Mouse (Mus musculus) lung, embryonic 14.5 days (tissue): ENCODE results near the gene Orm2. TPM values are rescaled to one million over a fixed set of nuclear protein-coding genes. Genes with fewer than 3 reads are reported as not detected.

ENCODE experiments used
- ATAC-seq: fragments of 200-750 bp; cut with Nextera tagmentation; 2 replicates; pipeline ENCODE4 v1.8.0; 2017; ENCODE audit warnings: mild to moderate bottlenecking, moderate TSS enrichment, moderate library complexity; ENCODE audit not compliant: insufficient read depth
- DNase-seq: peaks from one replicate; pipeline ENCODE4 v3.0.0-alpha.2; 2015
- H3K27ac ChIP-seq: fragments of 300-500 bp; sonication (generic); 2 replicates; pipeline ENCODE4 v1.5.1; 2014; ENCODE audit warnings: low read depth, mild to moderate bottlenecking, moderate library complexity
- H3K27me3 ChIP-seq: fragments of 300-500 bp; sonication (generic); 2 replicates; pipeline ENCODE4 v1.6.1; 2014; ENCODE audit warnings: low read length, control low read depth; ENCODE audit not compliant: insufficient read depth
- H3K36me3 ChIP-seq: fragments of 300-500 bp; sonication (generic); 2 replicates; pipeline ENCODE4 v1.6.1; 2014; ENCODE audit warnings: control low read depth; ENCODE audit not compliant: insufficient read depth
- H3K4me1 ChIP-seq: fragments of 300-500 bp; sonication (generic); 2 replicates; pipeline ENCODE4 v1.6.1; 2014; ENCODE audit warnings: antibody characterized with exemption, control low read depth; ENCODE audit not compliant: insufficient read depth
- H3K4me2 ChIP-seq: fragments of 300-500 bp; sonication (generic); 2 replicates; pipeline ENCODE4 v1.6.1; 2014; ENCODE audit warnings: mild to moderate bottlenecking
- H3K4me3 ChIP-seq: fragments of 300-500 bp; sonication (generic); 2 replicates; pipeline ENCODE4 v1.5.1; 2014; ENCODE audit warnings: low read depth, low read length
- H3K9ac ChIP-seq: fragments of 300-500 bp; sonication (generic); 2 replicates; pipeline ENCODE4 v1.6.1; 2014
- H3K9me3 ChIP-seq: fragments of 300-500 bp; sonication (generic); 2 replicates; pipeline ENCODE4 v1.6.1; 2016; ENCODE audit warnings: low read depth, low read length, control low read depth
- CTCF ChIP-seq: IDR thresholded peaks from 2 replicates; pipeline ENCODE4 v1.5.1; 2016; ENCODE audit warnings: antibody characterized with exemption, low read depth
- WGBS: fragments of 180-500 bp; shearing (Covaris S2); extraction: QIAGEN DNeasy Blood & Tissue Kit; methylation state at CpG from one replicate; pipeline ENCODE4 v1.1.7; 2014; 5-methylcytosine and 5-hydroxymethylcytosine counted together
- polyA plus RNA-seq: library from polyadenylated mRNA; unstranded; fragments of >200 nt; fragmentation: Nextera tagmentation; extraction: Ambion mirVana; gene quantifications from 2 replicates; pipeline ENCODE4 v1.2.1, GENCODE M21; 2014

The Orm2 gene
- polyA plus RNA-seq, 1 experiment from 2014 or later = not detected

DNA sequence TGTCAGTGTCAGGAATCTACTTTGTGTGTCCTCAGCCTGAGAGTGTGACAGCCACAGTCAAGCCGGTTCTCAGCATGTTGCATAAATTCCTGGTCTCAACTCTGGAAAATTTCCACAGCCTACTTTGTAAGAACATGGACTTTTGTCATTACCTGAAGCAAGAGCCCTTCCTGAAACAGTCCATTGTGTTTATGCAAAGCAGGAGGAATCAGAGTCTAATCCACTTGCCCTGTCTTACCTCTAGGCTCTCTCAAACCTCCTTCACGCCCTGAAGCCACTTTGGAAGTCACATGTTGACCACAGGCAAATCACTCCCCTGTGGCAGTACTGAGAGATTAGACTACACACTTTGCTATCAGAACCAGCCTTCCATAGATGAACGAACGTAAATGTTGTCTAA is 19.8 kb upstream of the Orm2 start:
- Histone ChIP-seq H3K9ac (no peak overlapping the region), H3K36me3 (no peaks in the 10 kb centered on the region), H3K9me3 (no peaks in the 10 kb centered on the region), H3K27ac (no peak overlapping the region), H3K27me3 (no peaks in the 10 kb centered on the region), H3K4me1 (no peaks in the 10 kb centered on the region), H3K4me3 (no peak overlapping the region), H3K4me2 (no peak overlapping the region)
- DNase-seq (no peak), ATAC-seq (no peak)
- TF ChIP-seq CTCF = no peak
- WGBS = 53% methylated on average over 4 of the region's 4 CpGs

DNA sequence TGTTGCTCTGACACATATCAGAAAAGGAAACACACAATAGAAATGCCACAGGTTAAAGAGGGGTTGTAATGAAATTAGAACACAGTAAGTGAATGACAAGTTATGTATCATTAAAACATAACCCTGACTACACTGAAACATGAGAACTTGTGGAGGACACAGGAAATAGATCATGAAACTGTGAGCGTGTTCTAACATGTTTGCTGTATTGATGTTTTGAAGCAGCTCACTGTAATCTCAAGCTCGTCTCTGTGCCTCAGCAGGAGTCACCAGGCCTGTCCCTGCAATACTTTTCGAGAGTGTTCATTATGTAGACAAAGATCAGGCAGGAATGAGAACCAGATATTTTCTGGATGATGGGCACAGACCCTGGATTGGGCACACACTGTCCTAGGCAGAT is 18.6 kb upstream of the Orm2 start:
- Histone ChIP-seq H3K4me2 (no peak overlapping the region), H3K4me3 (no peak overlapping the region), H3K27ac (no peak overlapping the region), H3K9ac (no peak overlapping the region), H3K36me3 (no peaks in the 10 kb centered on the region), H3K4me1 (no peaks in the 10 kb centered on the region), H3K9me3 (no peaks in the 10 kb centered on the region), H3K27me3 (no peaks in the 10 kb centered on the region)
- ATAC-seq = no peak
- WGBS = 46% methylated on average over 3 of the region's 3 CpGs
- TF ChIP-seq CTCF = no peak
- no peak for DNase-seq

DNA sequence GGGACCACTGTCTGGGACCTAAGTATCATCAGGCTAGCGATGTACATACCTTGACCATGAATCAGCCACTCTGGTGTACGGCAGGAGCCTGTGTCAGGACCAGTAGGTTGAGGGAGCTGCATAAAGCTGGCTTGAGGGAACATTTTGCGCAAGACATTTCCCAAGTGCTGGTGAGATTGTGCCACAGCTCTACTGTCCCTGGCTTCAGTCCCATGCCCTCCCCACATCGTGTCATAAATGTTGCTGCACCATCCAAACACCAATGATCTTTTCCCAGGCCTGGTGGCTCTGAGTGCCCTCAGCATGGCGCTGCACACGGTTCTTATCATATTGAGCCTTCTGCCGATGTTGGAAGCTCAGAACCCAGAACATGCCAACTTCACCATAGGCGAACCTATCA is 18.0 kb upstream of the Orm2 start, which contains the start of gene Orm1:
Gene Orm1, plus strand, starts transcription at position 266 of the 400 bp plus-strand sequence.
- Histone ChIP-seq H3K9me3 (no peaks in the 10 kb centered on the region), H3K4me3 (no peak within 1 kb of the TSS), H3K27me3 (no peaks in the 10 kb centered on the region), H3K4me1 (no peaks in the 10 kb centered on the region), H3K27ac (no peak within 1 kb of the TSS), H3K4me2 (no peak within 1 kb of the TSS), H3K9ac (no peak within 1 kb of the TSS), H3K36me3 (no peaks in the 10 kb centered on the region)
- no peak; the same call in 1 of the 2 replicates for ATAC-seq
- no peak for TF ChIP-seq CTCF
- no peak for DNase-seq
- 81% methylated on average over 8 of the region's 8 CpGs for WGBS

DNA sequence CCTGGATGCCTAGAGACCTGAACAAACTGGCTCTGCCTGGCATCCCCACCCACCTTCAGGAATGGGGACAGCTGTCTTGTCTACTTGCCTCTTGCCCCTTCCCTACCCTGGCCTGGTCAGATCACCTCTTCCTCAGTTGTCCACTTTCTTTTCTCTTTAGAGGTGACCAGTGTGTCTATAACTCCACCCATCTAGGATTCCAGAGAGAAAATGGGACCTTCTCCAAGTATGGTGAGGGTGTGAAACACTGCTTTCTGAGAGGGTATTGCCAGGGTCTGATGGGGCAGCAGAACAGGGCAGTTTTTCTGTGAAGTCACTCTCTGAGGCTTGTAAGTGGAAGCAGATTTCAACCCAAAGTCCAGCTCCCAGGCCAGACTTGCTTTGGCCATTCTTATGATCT is 17.0 kb upstream of the Orm2 start:
- Histone ChIP-seq H3K9ac (no peak overlapping the region), H3K4me1 (no peaks in the 10 kb centered on the region), H3K9me3 (no peaks in the 10 kb centered on the region), H3K36me3 (no peaks in the 10 kb centered on the region), H3K4me2 (no peak overlapping the region), H3K27me3 (no peaks in the 10 kb centered on the region), H3K27ac (no peak overlapping the region), H3K4me3 (no peak overlapping the region)
- ATAC-seq (no peak), DNase-seq (no peak)
- no peak for TF ChIP-seq CTCF

DNA sequence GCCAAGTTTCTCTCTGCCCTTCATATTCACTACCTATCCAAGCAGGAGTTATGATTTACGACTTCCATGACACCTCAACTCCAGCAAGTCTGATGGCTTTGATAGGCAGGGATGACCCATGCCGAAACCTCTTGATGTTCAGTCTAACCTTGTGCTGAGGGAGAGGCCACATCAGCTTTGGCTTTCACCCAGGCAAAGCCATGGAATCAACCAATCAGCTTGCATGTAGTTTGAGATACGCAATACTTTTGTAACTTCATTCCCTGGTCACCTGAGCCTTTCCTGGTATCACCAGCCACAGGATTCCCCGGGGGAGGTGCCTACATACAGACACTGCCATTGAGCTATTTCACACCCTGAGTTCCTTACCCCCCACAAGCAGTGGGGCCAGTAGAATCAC is 15.6 kb upstream of the Orm2 start:
- Histone ChIP-seq H3K9ac (no peak overlapping the region), H3K4me1 (no peaks in the 10 kb centered on the region), H3K9me3 (no peaks in the 10 kb centered on the region), H3K36me3 (no peaks in the 10 kb centered on the region), H3K27me3 (no peaks in the 10 kb centered on the region), H3K27ac (no peak overlapping the region), H3K4me3 (no peak overlapping the region), H3K4me2 (no peak overlapping the region)
- ATAC-seq = no peak
- no peak for DNase-seq
- WGBS = 77% methylated on average over 4 of the region's 4 CpGs
- TF ChIP-seq CTCF = no peak

DNA sequence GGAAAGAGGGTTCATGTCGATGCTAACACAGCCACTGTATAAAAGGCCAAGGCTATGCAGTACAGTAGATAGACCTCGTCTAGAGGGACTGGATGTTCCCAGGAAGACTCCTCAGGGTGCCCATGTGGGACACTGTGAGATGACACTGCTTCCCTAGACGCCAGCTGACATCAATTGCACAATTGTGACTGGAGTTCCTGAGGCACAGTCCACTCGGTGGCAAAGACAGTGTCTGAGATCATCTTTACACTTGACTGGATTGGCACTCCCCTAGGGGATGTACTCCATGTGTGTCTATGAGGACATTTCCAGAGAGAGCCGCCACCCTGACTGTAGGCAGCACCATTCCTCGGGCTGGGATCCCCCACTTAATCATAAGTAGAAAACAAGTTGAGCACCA is 13.7 kb upstream of the Orm2 start:
- ATAC-seq (no peak), DNase-seq (no peak)
- Histone ChIP-seq H3K4me1 (no peaks in the 10 kb centered on the region), H3K4me3 (no peak overlapping the region), H3K9me3 (no peaks in the 10 kb centered on the region), H3K27ac (no peak overlapping the region), H3K4me2 (no peak overlapping the region), H3K9ac (no peak overlapping the region), H3K36me3 (no peaks in the 10 kb centered on the region), H3K27me3 (no peaks in the 10 kb centered on the region)
- WGBS = 69% methylated on average over 6 of the region's 6 CpGs
- TF ChIP-seq CTCF = no peak

DNA sequence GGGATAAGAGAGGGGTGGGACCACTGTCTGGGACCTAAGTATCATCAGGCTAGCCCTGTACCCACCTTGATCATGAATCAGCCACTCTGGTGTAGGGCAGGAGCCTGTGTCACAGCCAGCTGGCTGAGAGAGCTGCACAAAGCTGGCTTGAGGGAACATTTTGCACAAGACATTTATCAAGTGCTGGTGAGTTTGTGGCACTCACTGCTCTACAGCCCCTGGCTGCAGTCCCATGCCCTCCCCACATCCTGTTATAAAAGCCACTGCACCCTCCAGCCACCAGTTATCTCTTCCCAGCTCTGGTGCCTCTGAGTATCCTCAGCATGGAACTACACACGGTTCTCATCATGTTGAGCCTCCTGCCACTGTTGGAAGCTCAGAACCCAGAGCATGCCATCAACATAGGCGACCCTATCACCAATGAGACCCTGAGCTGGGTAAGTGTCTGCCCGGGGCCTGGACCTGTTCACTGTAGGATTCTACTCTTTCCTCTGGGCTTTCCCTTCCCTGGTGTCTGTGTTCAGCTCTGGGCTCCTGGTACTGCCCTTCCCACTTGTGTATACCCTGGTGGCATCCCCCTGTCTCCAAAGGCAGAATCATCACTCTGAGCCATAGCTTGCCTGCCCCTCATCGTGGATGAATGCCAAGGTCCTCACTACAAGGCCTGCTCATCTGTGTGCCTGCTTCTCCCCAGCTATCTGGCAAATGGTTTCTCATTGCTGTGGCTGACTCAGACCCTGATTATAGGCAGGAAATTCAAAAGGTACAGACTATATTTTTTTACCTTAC is 6.2 kb upstream of the Orm2 start, which contains the start of gene Orm3:
Gene Orm3, plus strand, starts transcription at position 286 of the 789 bp plus-strand sequence.
- Histone ChIP-seq H3K27ac (no peak within 1 kb of the TSS), H3K4me3 (no peak within 1 kb of the TSS)
- DNase-seq = peak; percentile 10

More for the DNA sequence above, 6.2 kb upstream of the Orm2 start, which contains the start of gene Orm3:
- H3K36me3 ChIP-seq = no peaks in the 10 kb centered on the region
- 68% methylated on average over 4 of the region's 4 CpGs for WGBS
- H3K27me3 ChIP-seq = no peaks in the 10 kb centered on the region
- no peak for ATAC-seq
- H3K4me1 ChIP-seq = no peaks in the 10 kb centered on the region
- H3K9me3 ChIP-seq = no peaks in the 10 kb centered on the region
- no peak for TF ChIP-seq CTCF
- no peak within 1 kb of the TSS for H3K4me2 ChIP-seq
- no peak within 1 kb of the TSS for H3K9ac ChIP-seq
